Mouse (Mus musculus) layer of hippocampus, adult 9-10 months (tissue): Measurements from ENCODE around the gene Prkca.
"Not testable (repeated sequence)": the region's sequence is repeated elsewhere in the genome, so short reads cannot be mapped to it uniquely, and the experiment has no call there.

Source experiments
- DNase-seq: peaks from one replicate; pipeline ENCODE4 v3.0.0; 2022; ENCODE audit warnings: low spot score

Gene Prkca

DNA sequence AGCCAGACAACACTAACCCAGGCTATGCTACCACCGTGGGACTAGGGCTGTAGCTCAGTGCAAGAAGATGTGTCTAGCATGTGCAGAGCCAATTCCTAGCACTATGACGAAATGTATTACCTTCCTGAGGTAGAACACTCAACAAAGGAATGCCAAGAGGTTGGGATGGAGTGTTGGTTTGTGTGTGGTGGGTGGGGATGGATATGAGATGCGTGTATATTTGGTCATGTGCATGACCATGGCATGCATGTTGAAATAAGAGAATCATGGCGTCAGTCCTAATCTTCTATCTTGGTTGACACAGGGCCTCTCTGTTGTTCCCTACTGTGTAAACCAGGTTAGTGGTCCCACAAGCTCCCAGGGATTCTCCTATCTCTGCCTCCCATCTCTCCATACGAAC is 225.5 kb downstream of the Prkca start:
- no peak for DNase-seq

DNA sequence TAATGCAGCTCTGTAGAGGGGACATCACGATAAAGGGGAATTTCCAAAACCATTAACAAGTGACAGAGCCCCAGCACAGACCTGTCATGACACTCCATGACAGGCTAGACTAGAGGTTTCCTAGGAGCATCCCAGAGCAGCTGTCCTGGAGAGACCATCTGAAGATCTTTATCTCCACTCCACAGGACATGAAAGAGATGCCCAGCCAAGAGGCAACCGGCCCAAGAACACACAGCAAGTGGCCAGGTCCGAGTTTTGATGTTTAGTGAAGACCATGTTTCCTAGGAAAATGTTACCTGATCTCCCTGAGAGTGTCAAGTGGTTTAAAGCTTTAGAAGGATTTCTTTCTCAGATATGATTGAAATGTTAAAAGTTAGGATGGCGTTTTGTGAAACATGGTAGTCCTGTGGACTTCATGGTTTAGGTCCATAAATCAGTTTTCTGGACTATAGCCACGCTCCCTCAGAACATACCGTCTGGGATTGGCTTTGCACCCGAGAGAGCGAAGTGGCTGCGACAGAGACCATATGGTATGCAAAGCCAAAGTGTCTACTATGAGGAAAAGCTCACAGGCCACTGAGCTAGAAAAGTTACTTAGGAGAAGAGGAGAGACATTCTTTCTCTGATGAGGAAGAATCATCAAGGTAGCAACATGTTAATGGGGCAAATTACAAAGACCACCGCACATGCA is 226.2 kb downstream of the Prkca start:
- DNase-seq: no peak

DNA sequence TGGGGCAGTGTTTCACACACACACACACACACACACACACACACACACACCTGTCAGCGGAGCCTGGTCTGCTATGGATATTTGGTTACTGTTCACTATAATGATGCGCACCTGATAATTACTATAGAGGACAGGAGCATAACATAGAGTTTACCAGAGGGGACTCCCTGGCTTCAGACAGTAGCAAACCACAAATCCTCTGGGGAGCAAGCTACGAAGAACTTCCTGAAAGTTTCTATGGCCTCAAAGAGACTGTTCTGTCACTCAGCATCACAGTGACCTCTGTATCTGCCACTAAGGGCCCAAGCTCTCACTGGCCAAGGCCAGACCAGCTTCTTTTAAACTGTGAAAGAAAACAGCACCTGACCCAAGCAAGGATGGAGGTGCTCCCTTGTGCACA is 229.6 kb downstream of the Prkca start:
- no peak for DNase-seq

DNA sequence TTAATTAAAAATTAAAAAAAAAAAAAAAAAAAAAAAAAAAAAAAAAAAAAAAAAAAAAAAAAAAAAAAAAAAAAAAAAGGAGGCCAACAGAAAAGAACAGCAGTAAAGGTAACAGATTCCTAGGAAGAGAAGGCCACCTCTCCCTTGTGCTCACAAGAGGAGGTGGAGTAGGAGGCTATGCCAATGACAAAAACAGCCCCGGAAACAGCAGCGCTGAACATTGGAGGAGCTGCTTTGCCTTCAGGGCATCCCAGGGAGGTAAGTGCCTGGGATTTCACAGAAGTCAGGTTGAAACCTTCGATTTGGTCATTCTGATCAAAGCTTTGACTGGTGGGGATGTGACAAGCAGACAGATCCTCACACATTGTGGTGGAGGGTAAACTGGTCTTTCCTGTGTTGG is 231.3 kb downstream of the Prkca start:
- no peak for DNase-seq

DNA sequence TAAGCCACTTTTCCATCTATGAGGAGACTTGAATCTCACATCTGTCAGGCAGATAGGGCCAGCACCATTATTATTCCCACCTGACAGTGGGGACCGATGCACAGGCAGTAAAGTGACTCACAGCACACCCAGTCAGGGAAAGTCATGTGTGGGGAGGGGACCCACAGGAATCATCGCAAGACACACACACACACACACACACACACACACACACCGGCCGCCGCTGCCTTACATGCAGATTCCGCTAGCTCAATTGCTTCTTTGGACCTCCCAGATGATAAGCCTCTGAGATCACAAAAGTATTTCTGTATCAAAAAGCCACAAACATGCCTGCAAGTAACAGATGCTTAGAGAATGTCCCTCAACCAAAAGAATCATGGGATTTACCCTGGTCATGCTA is 239.6 kb downstream of the Prkca start:
- DNase-seq: no peak

DNA sequence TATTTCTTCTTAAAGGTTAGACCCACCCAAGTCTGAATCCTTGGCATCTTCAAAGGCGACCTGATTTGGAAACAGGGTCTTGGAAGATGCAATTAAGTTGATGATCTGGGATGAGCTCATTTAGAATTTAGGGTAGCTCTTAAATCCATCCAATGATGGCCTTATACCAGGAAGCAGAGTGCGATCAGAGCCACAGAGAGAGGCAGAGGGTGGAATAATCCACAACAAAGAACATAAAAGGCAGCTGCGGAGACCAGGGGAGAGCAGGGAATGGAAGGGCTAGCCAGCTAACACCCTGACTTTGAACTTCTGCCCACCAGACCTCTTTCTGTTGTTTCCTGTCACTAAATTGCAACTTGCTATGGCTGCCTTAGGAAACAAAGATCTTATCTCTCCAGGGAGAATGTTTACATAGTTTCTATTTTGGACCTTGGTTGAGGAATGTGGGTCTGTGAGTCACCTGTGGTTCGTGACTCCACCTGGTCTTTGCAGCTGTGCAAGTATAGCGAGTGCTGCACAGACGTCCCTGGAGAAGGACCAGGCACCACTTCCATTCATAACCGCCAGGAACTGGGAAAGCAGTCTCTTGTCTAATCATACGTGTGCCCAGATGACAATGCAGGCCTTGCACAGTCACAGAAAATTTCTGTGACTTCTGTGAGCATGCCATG is 242.3 kb downstream of the Prkca start:
- no peak for DNase-seq

DNA sequence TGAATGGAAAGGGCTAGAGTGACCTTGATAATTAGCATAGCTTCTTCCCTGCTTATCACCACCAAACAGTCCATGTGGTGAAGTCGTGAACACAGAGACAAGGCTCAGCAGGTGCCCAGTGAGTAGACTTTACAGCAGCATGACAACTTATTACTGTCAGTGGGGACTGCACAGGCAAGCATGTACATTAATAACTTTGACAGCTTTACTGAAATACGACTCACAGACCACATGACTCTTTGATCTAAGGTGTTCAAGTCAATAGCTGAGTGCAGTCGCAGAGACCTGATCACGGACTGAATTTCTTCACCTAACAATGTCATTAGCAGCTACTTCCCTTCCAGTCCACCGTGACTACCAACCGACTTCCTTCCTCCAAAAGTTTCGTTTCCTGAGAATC is 245.4 kb downstream of the Prkca start:
- DNase-seq: no peak

DNA sequence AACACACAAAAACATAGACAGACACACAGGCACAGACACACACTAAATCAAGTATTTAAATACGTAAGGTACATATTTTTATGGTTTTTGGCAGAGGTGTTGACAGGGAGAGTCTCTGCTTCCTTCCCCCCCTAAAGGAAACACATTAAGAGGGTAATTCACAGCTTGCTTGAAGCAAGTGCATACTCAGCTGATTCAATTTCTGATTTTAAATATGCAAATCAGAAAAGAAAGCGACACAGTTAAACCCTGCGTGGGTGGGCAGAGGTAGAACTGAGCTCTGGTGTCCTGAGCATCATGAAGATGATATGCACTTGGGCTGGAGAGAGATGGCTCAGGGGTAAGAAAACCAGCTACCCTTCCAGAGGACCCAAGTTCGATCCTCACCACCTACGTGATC is 248.9 kb downstream of the Prkca start:
- no peak for DNase-seq

DNA sequence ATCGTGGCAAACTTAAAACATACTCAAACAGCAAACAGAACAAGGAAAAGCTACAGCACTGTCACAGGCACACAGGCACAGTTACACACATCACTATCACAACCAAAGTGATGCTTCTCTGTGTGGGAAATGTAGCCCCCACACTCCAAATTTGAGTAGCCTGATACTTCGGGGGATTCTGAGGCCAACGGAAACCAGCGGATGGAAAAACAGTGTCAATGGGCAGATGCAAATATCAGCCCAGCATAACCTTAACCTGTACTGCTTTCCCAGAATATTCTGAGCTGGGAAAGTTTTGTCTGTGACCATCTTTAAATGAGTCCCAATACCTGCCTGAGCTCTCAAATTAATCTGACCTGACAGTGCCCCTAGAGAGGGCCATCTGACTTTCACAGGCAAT is 250.5 kb downstream of the Prkca start:
- no peak for DNase-seq

DNA sequence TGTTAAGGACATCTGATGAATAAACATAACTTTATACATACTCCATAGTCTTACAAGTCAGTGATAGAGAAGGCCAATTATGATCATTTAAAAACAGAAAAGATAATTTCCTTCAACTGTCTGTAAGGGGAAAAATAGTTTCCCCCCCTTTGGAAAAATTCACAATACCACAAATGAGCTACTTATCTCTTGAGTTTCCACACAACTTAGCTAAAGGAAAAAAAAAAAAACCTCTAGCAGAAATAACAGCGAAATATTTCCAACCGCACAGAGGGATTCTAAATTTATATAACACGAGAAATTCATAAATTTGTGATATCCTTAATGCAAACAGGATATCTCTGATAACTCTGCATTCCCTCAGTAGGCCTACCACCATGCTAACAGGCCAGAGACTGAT is 252.5 kb downstream of the Prkca start:
- no peak for DNase-seq

DNA sequence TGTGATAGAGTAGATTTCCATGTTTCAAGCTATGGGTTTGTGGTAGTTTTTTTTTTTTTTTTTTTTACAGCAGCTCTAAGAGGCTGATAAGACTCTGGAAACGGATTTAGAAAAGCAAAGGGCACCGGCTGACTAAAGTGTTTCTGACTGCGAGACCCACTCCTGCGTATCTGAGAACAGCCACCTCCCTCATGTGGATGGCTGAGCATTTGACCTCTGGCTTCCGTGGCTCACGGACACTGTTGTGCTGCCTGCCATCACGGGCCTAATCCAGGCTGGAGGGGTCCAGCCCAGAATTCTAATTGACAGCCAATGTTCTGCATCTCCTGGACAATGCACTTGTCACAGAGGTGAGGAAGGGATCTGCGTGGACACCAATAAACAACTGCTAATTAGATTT is 253.0 kb downstream of the Prkca start:
- DNase-seq: no peak

DNA sequence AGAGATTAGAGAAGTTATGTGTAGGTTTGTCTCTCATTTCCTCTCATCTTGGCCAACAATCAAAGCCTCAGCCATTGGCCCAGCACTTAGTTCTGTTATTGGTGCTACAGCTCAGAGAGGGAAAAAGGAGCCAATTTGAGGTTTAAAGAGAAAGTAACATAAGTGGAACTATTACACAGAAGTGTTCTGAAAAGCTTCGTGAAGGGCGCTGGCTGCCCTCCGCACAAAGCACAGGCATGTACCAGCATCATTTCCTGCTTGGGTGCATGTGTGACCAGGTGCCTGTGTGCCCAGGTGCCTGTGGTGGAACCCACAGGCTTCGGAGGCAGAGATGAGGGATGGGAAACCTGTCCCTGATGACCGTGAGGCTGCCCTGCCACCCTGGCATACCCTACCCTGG is 255.7 kb downstream of the Prkca start:
- DNase-seq: no peak

DNA sequence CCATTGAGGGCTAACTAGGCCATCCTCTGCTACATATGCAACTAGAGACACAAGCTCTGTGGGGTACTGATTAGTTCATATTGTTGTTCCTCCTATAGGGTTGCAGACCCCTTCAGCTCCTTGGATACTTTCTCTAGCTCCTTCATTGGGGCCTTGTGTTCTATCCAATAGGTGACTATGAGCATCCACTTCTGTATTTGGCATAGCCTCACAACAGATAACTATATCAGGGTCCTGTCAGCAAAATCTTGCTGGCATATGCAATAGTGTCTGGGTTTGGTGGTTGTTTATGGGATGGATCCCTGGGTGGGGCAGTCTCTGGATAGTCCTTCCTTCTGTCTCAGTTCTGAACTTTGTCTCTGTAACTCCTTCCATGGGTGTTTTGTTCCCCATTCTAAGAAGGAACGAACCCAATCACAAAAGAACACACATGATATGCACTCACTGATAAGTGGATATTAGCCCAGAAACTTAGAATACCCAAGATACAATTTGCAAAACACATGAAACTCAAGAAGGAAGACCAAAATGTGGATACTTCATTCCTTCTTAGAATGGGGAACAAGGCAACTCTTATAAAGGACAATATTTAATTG is 256.5 kb downstream of the Prkca start:
- not testable (repeated sequence) for DNase-seq

DNA sequence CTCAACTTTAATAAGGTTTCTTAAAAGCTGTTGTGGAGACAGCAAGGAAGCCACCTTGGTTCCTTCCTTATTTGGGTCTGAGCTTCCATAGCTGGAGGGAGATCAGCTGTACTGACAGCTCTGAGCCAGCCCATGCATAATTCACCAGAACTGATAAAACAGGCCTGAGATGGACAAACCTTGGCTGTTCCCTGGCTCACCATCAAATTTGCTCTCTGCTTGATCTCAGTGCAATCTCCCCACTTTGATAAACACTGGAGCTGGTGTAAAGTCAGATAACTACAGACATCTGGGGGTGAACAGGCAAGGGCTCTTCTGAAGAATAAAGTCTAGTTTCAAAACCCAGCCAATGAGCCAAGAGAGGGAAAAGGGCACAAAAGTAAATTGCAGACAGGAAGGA is 261.1 kb downstream of the Prkca start:
- DNase-seq: no peak

DNA sequence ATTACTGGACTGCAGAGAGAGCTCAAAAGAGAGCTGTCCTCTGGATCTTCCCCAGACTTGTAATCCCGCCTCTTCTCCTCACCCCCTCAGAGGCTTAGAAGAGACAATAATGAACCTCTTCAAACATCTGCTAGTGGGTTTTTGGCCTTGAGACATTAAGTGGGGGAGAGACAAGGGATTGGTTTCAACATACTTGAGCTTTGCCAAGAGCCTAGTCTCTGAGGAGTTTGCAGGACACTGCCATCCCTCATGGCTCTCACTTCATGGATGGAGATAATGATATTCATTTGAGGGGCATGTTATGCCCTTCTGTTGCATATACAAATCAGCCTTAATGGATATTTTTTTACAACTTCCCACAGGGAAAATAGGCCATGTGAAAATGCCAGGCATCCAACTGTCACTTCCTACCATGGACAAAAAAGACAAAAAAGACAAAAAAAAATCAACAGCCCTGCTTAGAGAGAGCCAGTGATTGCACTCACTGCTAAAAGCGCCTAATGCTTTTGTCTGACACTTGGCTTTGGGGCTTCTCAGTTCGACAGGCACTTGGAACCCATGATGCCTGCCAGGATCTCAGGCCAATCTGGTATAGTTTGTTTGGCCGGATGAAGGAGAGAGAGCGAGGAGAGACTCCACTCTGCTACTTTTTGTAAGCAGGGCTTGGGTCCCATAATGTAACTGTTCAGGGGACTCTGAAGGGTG is 263.6 kb downstream of the Prkca start:
- DNase-seq: no peak

DNA sequence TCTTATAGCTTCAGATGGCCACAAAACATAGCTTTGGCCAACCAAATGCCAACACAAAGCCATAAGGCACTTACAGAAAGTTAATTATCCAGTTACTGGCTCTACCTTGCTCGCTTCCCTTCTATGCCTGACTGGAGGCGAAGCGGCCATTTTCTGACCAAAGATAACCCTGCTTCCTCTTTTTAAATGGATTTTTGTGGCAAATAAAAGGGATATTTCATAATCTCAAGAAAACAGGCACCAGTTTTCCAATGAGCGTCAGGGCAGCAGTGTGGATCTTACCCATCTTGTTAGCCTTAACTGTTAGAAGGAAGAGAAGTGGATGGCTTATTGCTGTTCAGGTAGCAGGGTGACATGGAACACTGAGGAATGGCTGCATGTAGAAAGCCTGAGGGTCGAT is 264.3 kb downstream of the Prkca start:
- DNase-seq: no peak

DNA sequence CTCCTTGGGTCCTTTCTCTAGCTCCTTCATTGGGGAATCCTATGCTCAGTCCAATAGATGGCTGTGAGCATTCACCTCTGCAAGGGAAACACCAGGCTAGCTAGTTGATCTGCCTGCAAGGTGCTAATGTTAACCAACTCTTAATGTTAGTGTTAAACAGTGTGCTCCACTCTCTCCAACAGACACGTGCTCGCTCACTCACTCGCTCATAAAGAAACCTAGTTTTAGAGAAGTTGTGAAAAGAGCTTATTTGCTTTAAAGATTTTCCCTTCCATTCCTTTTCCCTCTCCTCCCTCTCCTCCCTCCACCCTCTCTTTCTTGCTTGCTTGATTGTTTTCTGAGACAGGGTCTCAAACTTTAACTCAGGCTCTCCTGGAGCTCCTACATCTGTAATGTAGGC is 266.2 kb downstream of the Prkca start:
- no peak for DNase-seq

DNA sequence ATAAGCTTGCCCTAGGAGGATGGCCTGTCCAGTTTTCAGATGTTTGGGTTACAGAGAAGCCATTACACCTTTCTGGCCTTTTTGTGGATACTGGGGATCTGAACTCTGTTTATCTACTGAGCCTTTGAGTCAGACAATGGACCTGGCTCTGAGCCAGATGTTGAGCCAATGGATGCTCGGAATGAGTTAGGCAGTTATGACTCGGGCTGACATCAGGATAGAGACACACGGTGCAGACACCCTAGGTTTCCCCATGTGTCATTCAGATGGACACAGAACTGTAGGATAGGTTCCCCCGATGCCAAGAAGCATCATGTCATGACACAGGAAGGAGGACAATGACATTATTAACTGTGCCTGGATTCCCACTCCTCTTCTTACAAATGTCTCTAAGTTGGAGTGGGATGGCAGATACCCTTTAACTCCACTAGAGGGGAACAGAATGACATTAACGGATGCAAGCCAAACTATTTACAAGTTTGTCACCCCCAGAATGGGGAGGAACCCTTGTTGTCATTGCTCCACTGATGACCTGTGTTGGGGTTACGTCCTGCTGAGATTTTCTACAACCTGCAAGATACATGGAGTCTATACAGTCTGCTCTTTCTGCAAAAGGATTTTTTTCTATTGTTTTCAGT is 271.0 kb downstream of the Prkca start:
- no peak for DNase-seq

DNA sequence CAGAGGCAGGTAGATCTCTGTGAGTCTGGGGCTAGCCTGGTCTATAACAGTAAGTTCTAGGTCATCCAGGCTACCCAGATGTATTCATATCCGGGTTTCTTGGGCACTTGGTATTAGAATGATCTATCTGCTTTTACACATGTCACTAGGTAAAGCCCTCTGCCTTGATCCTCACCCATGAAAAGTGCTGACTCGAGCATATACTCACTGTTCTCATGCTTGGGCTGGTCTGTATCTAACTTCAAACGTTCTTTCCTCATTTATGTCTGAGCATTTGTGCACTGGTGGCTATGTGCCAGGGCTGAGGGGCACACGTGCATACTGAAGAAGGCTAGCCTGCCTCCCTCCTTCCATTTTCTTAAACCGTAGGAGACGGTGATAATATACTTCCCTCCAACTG is 272.5 kb downstream of the Prkca start:
- no peak for DNase-seq

DNA sequence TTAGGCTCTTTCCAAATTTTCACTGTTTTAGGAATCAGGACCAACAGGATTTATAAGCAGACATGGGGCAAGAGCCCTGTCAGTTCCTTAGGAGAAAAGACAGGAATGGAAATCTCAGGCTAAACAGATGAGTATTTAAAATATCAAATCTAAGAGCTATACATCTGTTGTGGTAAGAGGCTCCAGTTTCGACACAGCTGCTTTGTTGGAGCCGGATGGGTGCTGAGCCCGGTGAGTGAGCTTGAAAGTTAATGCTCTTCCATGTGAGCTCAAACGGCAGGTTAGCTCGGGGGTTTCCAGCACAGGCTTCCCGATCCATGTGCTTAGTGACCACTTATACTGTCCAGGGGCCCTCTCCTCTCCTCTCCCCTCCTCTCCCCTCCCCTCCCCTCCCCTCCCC is 273.7 kb downstream of the Prkca start:
- DNase-seq: no peak

DNA sequence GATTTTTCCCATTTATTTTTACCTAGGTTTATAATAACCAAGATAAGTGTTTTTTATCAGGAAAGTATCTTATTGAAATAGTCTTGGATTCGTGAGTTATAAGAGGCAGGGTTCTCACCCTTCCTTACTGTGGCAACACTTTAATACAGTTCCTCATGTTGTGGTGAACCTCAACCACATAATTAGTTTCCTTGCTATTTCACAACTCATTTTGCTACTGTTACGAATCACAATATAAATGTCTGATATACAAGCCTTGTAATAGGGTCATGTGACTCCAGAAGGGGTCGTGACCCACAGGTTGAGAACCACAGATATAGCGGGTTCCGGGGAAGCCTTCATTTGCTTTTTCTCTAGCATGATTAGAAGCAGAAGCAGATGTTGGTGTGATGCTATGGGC is 275.3 kb downstream of the Prkca start:
- no peak for DNase-seq

DNA sequence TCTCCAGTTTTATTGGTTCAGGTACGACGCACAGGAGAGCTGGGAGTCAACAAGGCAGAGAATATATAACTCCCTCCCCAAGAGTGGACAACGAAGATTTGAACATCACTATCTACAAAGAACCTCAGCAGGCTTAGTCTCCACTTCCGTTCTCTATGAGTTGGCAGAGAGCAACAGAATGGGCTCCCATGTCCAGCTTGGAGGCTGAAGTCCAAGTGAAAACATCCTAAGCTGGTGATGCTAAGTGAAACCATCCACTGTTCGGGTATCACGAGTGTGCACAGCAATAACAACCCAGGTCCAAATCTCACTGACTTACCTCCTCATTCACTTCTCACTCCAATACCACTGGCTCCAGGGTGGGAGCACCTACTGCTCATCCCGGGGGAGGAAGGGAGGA is 276.6 kb downstream of the Prkca start:
- DNase-seq: no peak

DNA sequence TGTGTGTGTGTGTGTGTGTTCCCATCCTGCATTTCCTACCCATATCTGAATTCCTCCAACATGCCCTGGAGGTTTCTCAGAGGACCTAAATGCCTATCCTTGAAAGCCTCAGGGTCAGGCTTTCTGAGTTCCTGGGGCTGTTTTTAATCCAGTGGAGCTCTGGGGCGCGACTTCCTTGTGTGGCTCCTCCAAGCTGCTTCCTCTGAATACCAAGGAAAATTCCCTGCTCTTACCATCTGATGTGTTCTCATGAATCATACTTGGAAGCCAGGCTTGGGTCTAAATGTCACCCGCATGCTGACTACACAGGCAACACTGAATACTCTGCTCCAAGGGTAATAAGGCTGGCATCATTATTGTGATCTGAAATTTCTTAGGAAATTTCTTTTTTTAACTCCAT is 279.3 kb downstream of the Prkca start:
- DNase-seq: no peak
